Comparison of ENCODE assay signal across 19 mouse cellular contexts in genomic region chr2:127369703-127370376, GRCm38 (mm10). TPM values are rescaled to one million over a fixed set of nuclear protein-coding genes. Genes with fewer than 3 reads are reported as not detected.
A peak's percentile ranks its signal among the peaks of the same experiment; 100 is the strongest.
DNase-seq lines count a peak whose midpoint lies in the region; ATAC-seq lines count a peak whose summit lies in the region.
"Had no signal": no experiment of that assay in that cellular context is flagged by ENCODE, and none has a peak within 500 bp of the region (broad histone marks: within the 10 kb centered on the region; RNA-seq: fewer than 3 reads in every experiment).

No protein-coding gene starts in this region.

- DNase-seq in heart, postnatal 10 days = no peak
- peak; percentile 70 to 73 for DNase-seq in kidney, adult 8-10 months
- peak; percentile 59 to 88 for DNase-seq in kidney, postnatal 25 days
- DNase-seq in right cerebral cortex, postnatal 25 days = no peak
- DNase-seq in spleen, adult 12 weeks (ENCODE audit: low spot score) = no peak
- DNase-seq: adrenal gland, postnatal 10 days; cerebellum, adult 9-11 months; right cerebral cortex, adult 18-20 months had no signal

- peak overlapping the region; percentile 36 for H3K4me3 ChIP-seq in heart, embryonic 13.5 days
- peak overlapping the region; percentile 65 for H3K4me3 ChIP-seq in liver, embryonic 16.5 days (ENCODE audit: low read depth, low read length)
- H3K4me3 ChIP-seq: limb, embryonic 15.5 days had no signal

- peak overlapping the region; percentile 93 for H3K4me2 ChIP-seq in heart, embryonic 13.5 days
- H3K4me2 ChIP-seq in liver, embryonic 16.5 days (ENCODE audit: low read depth, low read length) = peak overlapping the region; percentile 80
- H3K4me2 ChIP-seq: hindbrain, embryonic 14.5 days; limb, embryonic 15.5 days had no signal

- ATAC-seq in heart, embryonic 13.5 days (ENCODE audit: extremely low read depth, insufficient number of reproducible peaks, low FRiP score, low TSS enrichment) = no peak
- ATAC-seq in liver, embryonic 16.5 days (ENCODE audit: low read depth) = no peak
- ATAC-seq: forebrain, embryonic 16.5 days had no signal

- H3K27ac ChIP-seq in heart, embryonic 13.5 days (replicated peaks) = peak overlapping the region; percentile 76; the same call in 1 of the 2 replicates
- H3K27ac ChIP-seq in liver, embryonic 16.5 days (ENCODE audit: low read length) = peak overlapping the region; percentile 87
- H3K27ac ChIP-seq: hindbrain, embryonic 14.5 days; limb, embryonic 15.5 days had no signal

- 47% methylated on average over 5 of the region's 5 CpGs for WGBS in heart, embryonic 13.5 days
- WGBS in liver, embryonic 16.5 days (ENCODE audit: insufficient replicate concordance) = 57% methylated on average over 5 of the region's 5 CpGs

- peaks cover 54% of the 10 kb centered on the region for H3K4me1 ChIP-seq in heart, embryonic 13.5 days
- peaks cover 82% of the 10 kb centered on the region for H3K4me1 ChIP-seq in liver, embryonic 16.5 days (ENCODE audit: control insufficient read depth, low read depth, low read length)
- H3K4me1 ChIP-seq: limb, embryonic 15.5 days had no signal

- no peaks in the 10 kb centered on the region for H3K9me3 ChIP-seq in heart, embryonic 13.5 days
- no peaks in the 10 kb centered on the region for H3K9me3 ChIP-seq in liver, embryonic 16.5 days (replicated peaks; ENCODE audit: control insufficient read depth, low read length)
- H3K9me3 ChIP-seq: G1E; limb, embryonic 15.5 days had no signal

- peak overlapping the region; percentile 38 for H3K9ac ChIP-seq in heart, embryonic 13.5 days
- peak overlapping the region; percentile 80 for H3K9ac ChIP-seq in liver, embryonic 16.5 days (ENCODE audit: low read depth, low read length)
- H3K9ac ChIP-seq: hindbrain, embryonic 14.5 days; limb, embryonic 15.5 days had no signal

- intact Hi-C loops in heart, postnatal 10 days (cut with DNase I) = no loop called here

- no peaks in the 10 kb centered on the region for H3K36me3 ChIP-seq in heart, embryonic 13.5 days
- no peaks in the 10 kb centered on the region for H3K36me3 ChIP-seq in liver, embryonic 16.5 days (ENCODE audit: control insufficient read depth, insufficient read depth)
- H3K36me3 ChIP-seq: G1E; limb, embryonic 15.5 days had no signal

- peaks cover 32% of the 10 kb centered on the region for H3K27me3 ChIP-seq in heart, embryonic 13.5 days (replicated peaks)
- peaks cover 13% of the 10 kb centered on the region for H3K27me3 ChIP-seq in liver, embryonic 16.5 days (ENCODE audit: control insufficient read depth, insufficient read depth, low read depth, low read length)

RNA-seq across cellular contexts. Expression of gene Adra2b, which starts 6.8 kb away (rescaled TPM):
- polyA plus RNA-seq in heart, embryonic 13.5 days (2015; fragmentation: Nextera tagmentation; extraction: Ambion mirVana) = 1.6 and 1.8 TPM in 2 replicates
- 1 to 10 TPM in 1 of 2 experiments, under 1 TPM in 1; 0.84 to 1.1 TPM for total RNA-seq in heart, postnatal 10 days (2021)
- 16.7 and 19.2 TPM in 2 replicates for polyA plus RNA-seq in liver, embryonic 16.5 days (2015; fragmentation: Nextera tagmentation; extraction: Ambion mirVana)
- total RNA-seq: neutrophil, adult 5-6 weeks had no signal
- polyA plus RNA-seq: G1E had no signal

RNA-seq across cellular contexts. Expression of gene Astl, which starts 31.4 kb away (rescaled TPM):
- polyA plus RNA-seq in heart, embryonic 13.5 days (2015; fragmentation: Nextera tagmentation; extraction: Ambion mirVana) = not detected in 2 replicates
- not detected for total RNA-seq in heart, postnatal 10 days (2021)
- polyA plus RNA-seq in liver, embryonic 16.5 days (2015; fragmentation: Nextera tagmentation; extraction: Ambion mirVana) = not detected in 2 replicates
- total RNA-seq: gastrocnemius, adult 8-10 months; left cerebral cortex, postnatal 14 days had no signal
- polyA plus RNA-seq: forebrain, embryonic 16.5 days; G1E; hindbrain, embryonic 14.5 days; intestine, embryonic 16.5 days; testis, adult 2 months had no signal

RNA-seq across cellular contexts. Expression of gene Dusp2, which starts 33.9 kb away (rescaled TPM):
- polyA plus RNA-seq in heart, embryonic 13.5 days (2015; fragmentation: Nextera tagmentation; extraction: Ambion mirVana) = 13.5 and 15.9 TPM in 2 replicates
- 1 to 10 TPM; 1.2 to 1.8 TPM for total RNA-seq in heart, postnatal 10 days (2021)
- 1.8 and 2.2 TPM in 2 replicates for polyA plus RNA-seq in liver, embryonic 16.5 days (2015; fragmentation: Nextera tagmentation; extraction: Ambion mirVana)
- polyA plus RNA-seq: G1E had no signal

RNA-seq across cellular contexts. Expression of gene Gpat2, which starts 55.2 kb away (rescaled TPM):
- polyA plus RNA-seq in heart, embryonic 13.5 days (2015; fragmentation: Nextera tagmentation; extraction: Ambion mirVana) = 0.41 and 0.45 TPM in 2 replicates
- total RNA-seq in heart, postnatal 10 days (2021) = not detected
- 0.28 and 0.38 TPM in 2 replicates for polyA plus RNA-seq in liver, embryonic 16.5 days (2015; fragmentation: Nextera tagmentation; extraction: Ambion mirVana)
- total RNA-seq: G1E; gastrocnemius, adult 8-10 months; neutrophil, adult 5-6 weeks had no signal
- polyA plus RNA-seq: G1E had no signal

Comparison
In these comparisons a context has a peak if more than half of its experiments do, and no peak if none do; other contexts are left out.
1. DNase-seq: peak in kidney, adult 8-10 months (2 of 2) and kidney, postnatal 25 days (2 of 2); none in heart, postnatal 10 days (0 of 2), right cerebral cortex, postnatal 25 days (single experiment) and spleen, adult 12 weeks (single experiment).